Mouse (Mus musculus) heart, embryonic 11.5 days (tissue): ENCODE measurements around the gene Sigirr. TPM values are rescaled to one million over a fixed set of nuclear protein-coding genes. Genes with fewer than 3 reads are reported as not detected.

Experiments
- ATAC-seq: fragments of 200-750 bp; cut with Nextera tagmentation; replicated peaks from 2 replicates; pipeline ENCODE4 v1.8.0; 2017; ENCODE audit warnings: moderate library complexity; ENCODE audit not compliant: insufficient number of reproducible peaks, low FRiP score, low TSS enrichment
- H3K27ac ChIP-seq: fragments of 300-500 bp; sonication (generic); 2 replicates; pipeline ENCODE4 v1.5.1; 2014; ENCODE audit warnings: mild to moderate bottlenecking, low read depth, low read length
- H3K27me3 ChIP-seq: fragments of 300-500 bp; sonication (generic); 2 replicates; pipeline ENCODE4 v1.6.1; 2014; ENCODE audit warnings: mild to moderate bottlenecking, low read length, mixed read lengths; ENCODE audit not compliant: control insufficient read depth, insufficient read depth
- H3K36me3 ChIP-seq: fragments of 300-500 bp; sonication (generic); 2 replicates; pipeline ENCODE4 v1.6.1; 2014; ENCODE audit warnings: mild to moderate bottlenecking, low read length, moderate library complexity, mixed read lengths; ENCODE audit not compliant: control insufficient read depth, insufficient read depth
- H3K4me1 ChIP-seq: fragments of 300-500 bp; sonication (generic); 2 replicates; pipeline ENCODE4 v1.6.1; 2014; ENCODE audit warnings: low read length; ENCODE audit not compliant: control insufficient read depth, insufficient read depth
- H3K4me2 ChIP-seq: fragments of 300-500 bp; sonication (generic); 2 replicates; pipeline ENCODE4 v1.6.1; 2014; ENCODE audit warnings: mild to moderate bottlenecking, moderate library complexity
- H3K4me3 ChIP-seq: fragments of 300-500 bp; sonication (generic); 2 replicates; pipeline ENCODE4 v1.5.1; 2014; ENCODE audit warnings: low read depth, low read length
- H3K9ac ChIP-seq: fragments of 300-500 bp; sonication (generic); 2 replicates; pipeline ENCODE4 v1.6.1; 2014; ENCODE audit warnings: mild to moderate bottlenecking, low read depth, low read length, moderate library complexity
- H3K9me3 ChIP-seq: fragments of 300-500 bp; sonication (generic); replicated peaks from 2 replicates; pipeline ENCODE4 v1.6.1; 2016; ENCODE audit warnings: low read length; ENCODE audit not compliant: control insufficient read depth
- WGBS: fragments of 180-500 bp; shearing (Covaris S2); extraction: QIAGEN DNeasy Blood & Tissue Kit; methylation state at CpG from one replicate; pipeline ENCODE4 v1.1.7; 2014; ENCODE audit not compliant: insufficient replicate concordance; 5-methylcytosine and 5-hydroxymethylcytosine counted together
- polyA plus RNA-seq: library from polyadenylated mRNA; unstranded; fragments of >200 nt; fragmentation: Nextera tagmentation; extraction: Ambion mirVana; gene quantifications from 2 replicates; pipeline ENCODE4 v1.2.1, GENCODE M21; 2014

Sigirr gene
- 2.3 and 3.0 TPM in 2 replicates for polyA plus RNA-seq

DNA sequence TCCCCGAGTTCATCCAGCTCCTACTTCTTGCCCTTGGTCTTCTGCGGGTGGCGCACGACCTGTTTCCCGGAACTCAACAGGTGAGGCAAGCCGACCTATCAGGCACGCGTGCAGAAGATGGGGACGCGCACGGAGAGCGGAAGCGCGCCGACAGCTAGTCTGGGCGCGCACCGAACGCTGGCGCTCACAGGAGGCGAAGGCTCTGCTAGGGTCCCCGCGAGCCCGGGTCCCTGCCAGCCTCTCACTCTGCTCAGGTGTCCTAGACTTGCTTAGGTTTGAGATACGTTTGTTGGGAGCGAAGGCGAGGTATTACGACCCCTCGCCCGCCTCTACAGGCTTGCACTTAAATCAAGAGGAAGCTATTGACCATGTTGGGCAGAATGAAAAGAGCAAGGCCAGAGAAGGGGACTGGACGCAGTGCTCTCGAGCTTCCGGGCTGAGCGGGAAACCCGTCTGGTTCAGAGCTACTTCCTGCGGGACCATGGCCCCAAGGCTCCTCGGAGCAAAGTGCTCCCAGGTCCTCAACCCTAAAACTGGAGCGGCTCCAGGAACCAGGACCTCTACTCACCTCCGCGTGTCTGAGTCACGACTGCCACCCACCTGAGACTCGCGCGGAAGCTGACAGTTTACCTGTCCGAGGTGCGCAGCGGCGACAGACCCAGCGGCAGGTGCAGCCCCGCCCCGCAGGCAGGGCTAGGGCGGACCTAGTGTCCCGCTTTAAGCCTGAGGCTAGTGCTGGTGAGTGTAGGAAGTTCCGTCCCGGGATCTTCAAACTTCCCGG is at the start of gene Sigirr:
Sigirr (minus strand) TSS at position 662 of the 781 bp plus-strand sequence.
- H3K27ac ChIP-seq = no peak within 1 kb of the TSS
- WGBS = 2% methylated on average over 56 of the region's 56 CpGs

DNA sequence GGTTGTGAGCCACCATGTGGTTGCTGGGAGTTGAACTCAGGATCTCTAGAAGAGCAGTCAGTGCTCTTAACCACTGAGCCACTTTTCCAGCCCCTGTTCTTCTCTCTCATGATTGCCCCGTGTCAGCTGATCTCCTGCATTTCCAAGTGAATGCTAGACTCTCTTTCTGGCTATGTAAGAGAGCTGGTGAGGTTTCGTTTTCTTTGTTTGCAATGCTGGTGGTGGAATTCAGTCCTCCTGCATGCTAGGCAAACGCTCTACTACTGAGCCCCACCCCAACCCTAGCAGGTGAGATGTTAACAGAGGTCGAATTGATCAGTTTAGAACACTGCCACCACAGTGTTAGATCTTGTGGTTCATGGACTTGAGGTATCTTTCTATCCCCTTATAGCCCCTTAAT is 48.3 kb upstream of the Sigirr start:
- H3K4me1 ChIP-seq = no peaks in the 10 kb centered on the region; the same call in 1 of the 2 replicates
- 75% methylated on average over 4 of the region's 4 CpGs for WGBS
- peaks cover 19% of the 10 kb centered on the region for H3K36me3 ChIP-seq
- no peak for ATAC-seq
- H3K27ac ChIP-seq = no peak overlapping the region
- no peak overlapping the region for H3K9ac ChIP-seq
- no peak overlapping the region for H3K4me2 ChIP-seq
- no peaks in the 10 kb centered on the region for H3K27me3 ChIP-seq
- H3K9me3 ChIP-seq = no peaks in the 10 kb centered on the region
- H3K4me3 ChIP-seq = no peak overlapping the region

More for the DNA sequence above, at the start of gene Sigirr:
- peak within 1 kb of the TSS; percentile 89 for H3K4me2 ChIP-seq
- peaks cover 54% of the 10 kb centered on the region for H3K27me3 ChIP-seq
- no peaks in the 10 kb centered on the region for H3K9me3 ChIP-seq
- no peaks in the 10 kb centered on the region for H3K36me3 ChIP-seq
- H3K9ac ChIP-seq = peak within 1 kb of the TSS; percentile 66
- peak within 1 kb of the TSS; percentile 51 for H3K4me3 ChIP-seq
- no peak for ATAC-seq
- peaks cover 7% of the 10 kb centered on the region; the same call in 1 of the 2 replicates for H3K4me1 ChIP-seq

DNA sequence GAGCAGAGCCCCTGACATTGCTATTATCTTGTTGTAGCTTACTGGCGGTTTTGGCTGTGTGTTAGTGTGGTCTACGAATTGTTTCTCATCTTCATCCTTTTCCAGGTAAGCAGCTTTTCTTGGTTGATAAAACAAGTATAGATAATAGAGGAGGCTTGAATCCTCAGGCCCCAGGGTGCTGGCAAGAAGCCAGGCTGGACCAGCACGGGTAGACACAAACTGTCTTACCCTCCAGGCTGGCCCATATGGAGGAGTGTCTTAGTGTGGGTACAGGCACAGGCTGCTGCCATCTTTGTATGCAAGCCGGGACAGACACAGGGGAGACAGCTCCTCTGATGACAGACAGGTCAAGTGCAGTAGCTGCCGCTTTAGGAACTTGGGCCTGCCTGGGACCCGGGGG is 46.7 kb upstream of the Sigirr start:
- H3K27ac ChIP-seq = no peak overlapping the region
- no peak overlapping the region for H3K4me3 ChIP-seq
- H3K9ac ChIP-seq = no peak overlapping the region
- 67% methylated on average over 6 of the region's 6 CpGs for WGBS
- no peak overlapping the region for H3K4me2 ChIP-seq
- H3K4me1 ChIP-seq = no peaks in the 10 kb centered on the region; the same call in 1 of the 2 replicates
- H3K9me3 ChIP-seq = no peaks in the 10 kb centered on the region
- peaks cover 15% of the 10 kb centered on the region for H3K36me3 ChIP-seq
- no peak for ATAC-seq
- H3K27me3 ChIP-seq = no peaks in the 10 kb centered on the region

DNA sequence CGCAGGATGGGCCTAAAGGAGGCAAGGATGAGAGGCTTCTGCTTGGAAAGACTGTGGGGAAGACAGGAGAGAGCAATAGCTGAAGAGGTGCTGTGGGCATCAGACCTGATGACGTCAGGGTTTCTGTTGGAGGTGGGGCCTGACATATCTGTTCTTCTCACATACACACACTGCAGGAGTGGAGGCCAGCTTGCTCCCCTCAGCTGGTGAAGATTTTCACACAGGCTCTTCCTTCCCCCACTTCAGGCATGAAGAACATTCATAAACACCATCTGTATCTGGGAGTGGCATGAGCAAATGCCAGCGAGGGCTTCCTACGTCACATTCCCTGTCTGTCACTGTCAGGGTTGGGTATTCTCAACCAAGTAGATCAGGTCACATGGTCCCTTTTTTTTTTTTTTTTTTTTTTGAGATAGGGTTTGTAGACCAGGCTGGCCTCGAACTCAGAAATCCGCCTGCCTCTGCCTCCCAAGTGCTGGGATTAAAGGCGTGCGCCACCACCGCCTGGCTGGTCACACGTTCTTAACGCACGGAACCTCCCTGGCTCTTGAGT is 45.7 kb upstream of the Sigirr start:
- ATAC-seq = peak; percentile 71
- H3K9me3 ChIP-seq = no peaks in the 10 kb centered on the region
- no peaks in the 10 kb centered on the region; the same call in 1 of the 2 replicates for H3K4me1 ChIP-seq
- H3K9ac ChIP-seq = peak overlapping the region; percentile 54; the same call in 1 of the 2 replicates
- no peak overlapping the region for H3K4me2 ChIP-seq
- no peak overlapping the region for H3K4me3 ChIP-seq
- H3K27me3 ChIP-seq = no peaks in the 10 kb centered on the region
- 85% methylated on average over 12 of the region's 12 CpGs for WGBS
- H3K36me3 ChIP-seq = peaks cover 11% of the 10 kb centered on the region
- H3K27ac ChIP-seq = no peak overlapping the region

DNA sequence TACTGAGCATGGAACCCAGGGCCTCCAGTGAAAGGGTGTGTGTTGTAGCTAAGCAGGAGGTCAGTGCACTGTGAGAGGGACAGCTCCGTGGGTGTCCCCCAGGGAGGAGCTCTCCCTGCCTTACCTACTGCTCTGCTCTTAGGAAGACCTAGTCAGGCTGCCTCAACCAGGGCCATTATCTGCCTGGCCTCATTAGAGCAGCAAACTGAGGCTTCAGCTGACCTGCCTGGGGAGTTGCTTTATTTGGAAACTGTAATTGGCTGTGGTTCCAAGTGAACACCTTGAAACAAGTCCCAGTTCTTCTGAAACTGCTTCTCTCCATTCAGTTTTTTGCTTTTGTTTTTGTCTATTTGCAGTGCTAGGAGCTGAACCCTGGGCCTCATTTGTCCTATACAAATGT is 45.0 kb upstream of the Sigirr start:
- Histone ChIP-seq H3K9ac (peak overlapping the region; percentile 54; the same call in 1 of the 2 replicates), H3K27ac (no peak overlapping the region), H3K27me3 (no peaks in the 10 kb centered on the region), H3K9me3 (no peaks in the 10 kb centered on the region), H3K4me1 (no peaks in the 10 kb centered on the region; the same call in 1 of the 2 replicates), H3K4me2 (no peak overlapping the region; the same call in 1 of the 2 replicates), H3K4me3 (no peak overlapping the region), H3K36me3 (peaks cover 7% of the 10 kb centered on the region; the same call in 1 of the 2 replicates)
- WGBS = 37% methylated on average over 1 of the region's 1 CpGs
- ATAC-seq = no peak

DNA sequence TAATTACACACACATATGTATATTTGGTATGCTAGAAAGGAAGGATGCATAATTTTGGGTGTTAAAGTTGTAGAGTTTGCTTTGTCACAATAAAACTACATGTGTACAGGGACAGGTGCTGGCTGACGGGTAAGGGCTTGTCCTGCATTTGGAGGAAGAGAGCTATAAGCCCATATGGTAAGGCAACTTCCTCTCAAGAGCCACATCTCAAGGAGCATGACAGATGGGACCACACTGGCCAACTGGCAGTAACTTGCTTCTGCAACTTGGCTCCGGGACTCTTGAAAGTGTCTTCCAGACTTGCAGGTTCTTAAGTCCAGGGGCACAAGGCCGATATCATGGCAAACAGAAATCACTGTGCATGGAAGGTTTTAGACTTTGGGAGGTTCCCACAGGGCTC is 44.3 kb upstream of the Sigirr start:
- Histone ChIP-seq H3K9me3 (no peaks in the 10 kb centered on the region), H3K36me3 (peaks cover 7% of the 10 kb centered on the region; the same call in 1 of the 2 replicates), H3K4me1 (no peaks in the 10 kb centered on the region; the same call in 1 of the 2 replicates), H3K4me2 (no peak overlapping the region), H3K27ac (no peak overlapping the region), H3K9ac (no peak overlapping the region), H3K4me3 (no peak overlapping the region), H3K27me3 (no peaks in the 10 kb centered on the region)
- 91% methylated on average over 3 of the region's 3 CpGs for WGBS
- ATAC-seq = no peak

DNA sequence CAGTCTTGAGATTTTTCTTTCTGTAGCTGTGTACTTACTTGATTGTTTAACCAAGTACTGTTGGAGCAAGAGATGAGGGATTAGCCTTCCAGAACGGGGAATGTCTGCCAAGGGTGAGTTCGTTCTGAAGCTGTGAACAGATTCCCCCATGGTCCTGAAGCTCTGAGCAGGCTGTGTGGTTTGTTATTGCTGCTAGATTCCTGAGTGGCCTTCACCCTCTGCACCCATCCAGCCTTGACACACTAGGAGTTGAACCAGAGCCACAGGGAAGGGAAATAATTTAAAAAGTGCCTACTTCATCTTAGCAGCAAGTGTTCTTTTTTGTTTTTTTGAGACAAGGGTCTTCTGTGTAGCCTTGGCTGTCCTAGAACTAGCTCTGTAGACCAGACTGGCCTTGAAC is 43.5 kb upstream of the Sigirr start:
- no peak overlapping the region for H3K9ac ChIP-seq
- no peaks in the 10 kb centered on the region; the same call in 1 of the 2 replicates for H3K4me1 ChIP-seq
- H3K4me2 ChIP-seq = no peak overlapping the region
- no peak overlapping the region for H3K27ac ChIP-seq
- 83% methylated on average over 2 of the region's 2 CpGs for WGBS
- no peak for ATAC-seq
- no peaks in the 10 kb centered on the region for H3K27me3 ChIP-seq
- H3K36me3 ChIP-seq = peaks cover 7% of the 10 kb centered on the region; the same call in 1 of the 2 replicates
- H3K4me3 ChIP-seq = no peak overlapping the region
- no peaks in the 10 kb centered on the region for H3K9me3 ChIP-seq

DNA sequence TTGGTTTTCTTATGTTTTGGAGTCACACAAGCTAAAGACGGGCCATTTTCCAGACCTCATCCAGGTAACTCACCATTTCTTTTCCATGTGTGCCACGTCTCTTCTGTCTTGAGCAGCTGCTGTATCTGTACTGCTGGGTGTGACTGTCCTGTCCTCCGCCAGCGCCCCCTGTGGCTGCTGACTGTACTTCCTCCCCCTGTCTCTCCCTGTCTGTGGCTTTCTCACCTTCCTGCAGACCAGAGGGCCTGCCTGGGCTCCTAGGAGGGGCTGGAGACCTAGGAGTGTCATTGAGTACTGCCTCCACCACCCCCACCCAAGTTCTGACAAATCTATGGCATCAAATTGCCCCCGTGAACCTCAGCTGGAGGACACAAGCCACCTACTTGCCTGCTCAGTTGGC is 42.7 kb upstream of the Sigirr start:
- H3K9me3 ChIP-seq = no peaks in the 10 kb centered on the region
- no peak overlapping the region for H3K4me2 ChIP-seq
- H3K36me3 ChIP-seq = peaks cover 10% of the 10 kb centered on the region; the same call in 1 of the 2 replicates
- H3K4me1 ChIP-seq = no peaks in the 10 kb centered on the region; the same call in 1 of the 2 replicates
- no peak overlapping the region for H3K4me3 ChIP-seq
- no peak overlapping the region for H3K9ac ChIP-seq
- H3K27me3 ChIP-seq = no peaks in the 10 kb centered on the region
- 60% methylated on average over 5 of the region's 5 CpGs for WGBS
- ATAC-seq = no peak
- no peak overlapping the region for H3K27ac ChIP-seq
